Mouse (Mus musculus) kidney, embryonic 14.5 days (tissue): ENCODE measurements around the gene Alg3. TPM values are rescaled to one million over a fixed set of nuclear protein-coding genes. Genes with fewer than 3 reads are reported as not detected.

Experiments
- ATAC-seq: fragments of 200-750 bp; cut with Nextera tagmentation; 2 replicates; pipeline ENCODE4 v1.8.0; 2017; ENCODE audit warnings: moderate number of reproducible peaks, mild to moderate bottlenecking, moderate TSS enrichment, moderate library complexity; ENCODE audit not compliant: low FRiP score, low TSS enrichment
- H3K27ac ChIP-seq: fragments of 300-500 bp; sonication (generic); 2 replicates; pipeline ENCODE4 v1.5.1; 2014; ENCODE audit warnings: low read depth, mild to moderate bottlenecking, low read length, moderate library complexity, mixed read lengths
- H3K27me3 ChIP-seq: fragments of 300-500 bp; sonication (generic); 2 replicates; pipeline ENCODE4 v1.6.1; 2014; ENCODE audit warnings: mild to moderate bottlenecking, low read length; ENCODE audit not compliant: control insufficient read depth, insufficient read depth
- H3K36me3 ChIP-seq: fragments of 300-500 bp; sonication (generic); 2 replicates; pipeline ENCODE4 v1.6.1; 2014; ENCODE audit warnings: low read length, mixed read lengths; ENCODE audit not compliant: control insufficient read depth, insufficient read depth
- H3K4me1 ChIP-seq: fragments of 300-500 bp; sonication (generic); 2 replicates; pipeline ENCODE4 v1.6.1; 2014; ENCODE audit warnings: low read length, mixed read lengths; ENCODE audit not compliant: control insufficient read depth, insufficient read depth
- H3K4me2 ChIP-seq: fragments of 300-500 bp; sonication (generic); replicated peaks from 2 replicates; pipeline ENCODE4 v1.6.1; 2014; ENCODE audit warnings: low read depth, mild to moderate bottlenecking, low read length
- H3K4me3 ChIP-seq: fragments of 300-500 bp; sonication (generic); 2 replicates; pipeline ENCODE4 v1.5.1; 2014; ENCODE audit warnings: mild to moderate bottlenecking, low read length
- H3K9ac ChIP-seq: fragments of 300-500 bp; sonication (generic); 2 replicates; pipeline ENCODE4 v1.6.1; 2014; ENCODE audit warnings: low read depth, mild to moderate bottlenecking, low read length, moderate library complexity
- H3K9me3 ChIP-seq: fragments of 300-500 bp; sonication (generic); 2 replicates; pipeline ENCODE4 v1.6.1; 2016; ENCODE audit warnings: low read length; ENCODE audit not compliant: control insufficient read depth
- WGBS: fragments of 180-500 bp; shearing (Covaris S2); extraction: QIAGEN DNeasy Blood & Tissue Kit; methylation state at CpG from one replicate; pipeline ENCODE4 v1.1.7; 2014; 5-methylcytosine and 5-hydroxymethylcytosine counted together
- polyA plus RNA-seq: library from polyadenylated mRNA; unstranded; fragments of >200 nt; fragmentation: Nextera tagmentation; extraction: Ambion mirVana; gene quantifications from 2 replicates; pipeline ENCODE4 v1.2.1, GENCODE M21; 2014

The Alg3 gene
- 44.3 and 55.7 TPM in 2 replicates for polyA plus RNA-seq

DNA sequence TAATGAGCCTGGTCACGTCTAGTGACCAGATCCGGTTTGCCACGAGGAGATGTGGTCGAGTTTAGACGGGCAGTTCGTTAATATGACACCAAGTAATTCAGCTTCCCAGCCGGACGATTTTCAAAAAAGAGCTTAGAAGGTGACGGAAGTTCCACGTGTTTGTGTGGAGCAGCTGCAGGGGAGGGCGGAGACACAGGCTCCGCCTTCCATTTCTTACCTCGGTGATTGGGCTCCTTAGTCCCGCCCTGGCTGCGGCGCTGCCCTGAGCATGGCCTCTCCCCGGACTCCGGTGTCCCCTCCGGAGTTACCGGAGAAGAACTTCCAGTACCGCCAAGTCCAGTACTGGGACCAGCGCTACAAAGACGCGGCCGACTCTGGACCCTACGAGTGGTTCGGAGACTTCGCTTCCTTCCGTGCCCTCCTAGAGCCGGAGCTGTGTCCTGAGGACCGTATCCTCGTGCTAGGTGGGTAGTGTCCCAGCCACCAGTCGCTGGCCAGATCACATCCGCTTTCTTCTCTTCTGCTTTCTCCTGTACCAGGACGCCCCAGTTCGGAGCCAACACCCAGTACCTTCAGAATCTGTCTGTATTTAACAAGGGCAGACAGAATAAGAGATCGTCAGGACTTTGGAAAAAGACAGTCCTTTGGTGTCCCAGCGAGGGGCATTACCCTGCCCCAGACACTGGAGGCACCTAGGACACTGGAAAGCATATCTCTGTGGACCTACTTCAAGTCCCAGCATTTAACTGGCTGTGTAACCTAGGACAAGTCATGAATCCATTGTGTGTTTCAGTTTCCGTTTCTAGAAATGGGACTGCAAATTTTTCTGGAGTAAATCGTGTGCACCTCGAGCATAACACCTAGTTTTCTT lies at the start of gene Alg3, which contains the start of the genes Eef1akmt4 and Gm49333:
Gene Alg3, minus strand, starts transcription at position 379 of the 871 bp plus-strand sequence.
Gene Eef1akmt4, plus strand, starts transcription at position 237 of the 871 bp plus-strand sequence.
Gene Gm49333, plus strand, starts transcription at position 254 of the 871 bp plus-strand sequence.
- Histone ChIP-seq H3K4me1 (peaks cover 5% of the 10 kb centered on the region; the same call in 1 of the 2 replicates), H3K9me3 (no peaks in the 10 kb centered on the region), H3K27me3 (no peaks in the 10 kb centered on the region), H3K36me3 (peaks cover 12% of the 10 kb centered on the region; the same call in 1 of the 2 replicates), H3K4me3 (peak within 1 kb of the TSS; percentile 71), H3K4me2 (peak within 1 kb of the TSS; percentile 76), H3K27ac (peak within 1 kb of the TSS; percentile 78), H3K9ac (peak within 1 kb of the TSS; percentile 84)
- WGBS, result 2% methylated on average over 41 of the region's 41 CpGs
- peak; percentile 97 for ATAC-seq

DNA sequence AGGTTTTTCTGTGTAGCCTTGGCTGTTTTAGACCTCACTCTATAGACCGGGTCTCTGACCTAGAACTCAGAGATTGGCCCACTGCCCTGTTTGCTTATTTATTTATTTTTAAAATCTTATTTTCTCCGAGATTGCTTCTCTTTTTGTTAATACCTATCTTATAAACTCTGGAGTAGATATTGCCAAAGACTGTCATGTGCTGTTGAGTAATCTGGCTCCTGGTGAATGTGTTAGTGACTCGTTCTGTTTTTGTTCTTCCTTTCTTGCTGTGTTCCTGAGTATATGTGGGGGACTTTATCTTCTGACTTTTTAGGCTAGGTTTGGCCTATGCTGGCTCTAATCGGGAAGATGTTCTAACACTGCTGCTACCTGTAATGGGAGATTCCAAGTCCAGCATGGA lies 46.1 kb upstream of the Alg3 start:
- no peak overlapping the region for H3K9ac ChIP-seq
- ATAC-seq, result no peak
- 92% methylated on average over 4 of the region's 4 CpGs for WGBS
- H3K4me2 ChIP-seq, result no peak overlapping the region
- no peaks in the 10 kb centered on the region for H3K27me3 ChIP-seq
- no peak overlapping the region for H3K4me3 ChIP-seq
- no peaks in the 10 kb centered on the region for H3K9me3 ChIP-seq
- H3K4me1 ChIP-seq, result 0 out of 2 replicates have a peak, but pooled peaks cover 5% of the 10 kb centered on the region
- H3K36me3 ChIP-seq, result peaks cover 84% of the 10 kb centered on the region
- H3K27ac ChIP-seq, result no peak overlapping the region

DNA sequence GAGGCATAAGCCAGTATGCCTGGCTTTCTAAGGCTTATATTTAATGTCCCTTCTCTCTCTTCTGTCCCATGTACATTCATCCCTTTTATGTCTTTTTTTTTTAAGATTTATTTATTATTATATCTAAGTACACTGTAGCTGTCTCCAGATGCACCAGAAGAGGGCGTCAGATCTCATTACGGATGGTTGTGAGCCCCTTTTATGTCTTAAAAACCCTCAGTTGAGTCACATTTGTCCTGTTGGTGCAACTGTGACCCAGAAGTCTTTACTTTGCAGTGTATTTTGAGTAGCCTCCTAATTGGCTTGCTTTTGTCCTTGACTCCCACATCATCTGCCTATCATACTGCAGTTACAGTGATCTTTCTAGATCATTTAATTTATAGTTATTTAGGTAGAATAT lies 41.8 kb upstream of the Alg3 start:
- Histone ChIP-seq H3K36me3 (peaks cover 41% of the 10 kb centered on the region), H3K9me3 (no peaks in the 10 kb centered on the region), H3K9ac (no peak overlapping the region), H3K4me3 (no peak overlapping the region), H3K4me2 (no peak overlapping the region), H3K4me1 (peaks cover 10% of the 10 kb centered on the region; the same call in 1 of the 2 replicates), H3K27ac (no peak overlapping the region), H3K27me3 (no peaks in the 10 kb centered on the region)
- WGBS, result 67% methylated on average over 2 of the region's 2 CpGs
- ATAC-seq, result no peak

DNA sequence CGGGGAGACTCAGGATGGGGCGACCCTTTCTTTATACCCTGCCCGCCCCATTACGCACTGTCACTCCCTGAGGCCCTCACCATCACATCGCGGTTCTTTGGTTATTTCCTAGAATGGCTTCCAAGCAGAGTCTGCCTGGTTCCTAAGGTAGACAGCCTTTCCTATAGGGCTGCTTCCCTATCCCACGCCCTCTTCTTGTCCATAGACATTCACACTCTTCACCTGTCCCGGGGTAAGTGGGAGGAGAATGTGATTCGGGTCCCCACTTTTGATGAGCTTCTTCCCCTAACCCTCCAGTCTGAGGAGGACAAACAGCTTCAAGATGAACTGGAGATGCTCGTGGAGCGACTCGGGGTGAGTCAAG lies 40.4 kb upstream of the Alg3 start:
- H3K36me3 ChIP-seq, result peaks cover 27% of the 10 kb centered on the region
- H3K4me1 ChIP-seq, result peaks cover 10% of the 10 kb centered on the region; the same call in 1 of the 2 replicates
- H3K4me3 ChIP-seq, result peak overlapping the region; percentile 93
- WGBS, result 8% methylated on average over 12 of the region's 12 CpGs
- no peaks in the 10 kb centered on the region for H3K9me3 ChIP-seq
- H3K9ac ChIP-seq, result peak overlapping the region; percentile 92
- H3K27me3 ChIP-seq, result no peaks in the 10 kb centered on the region
- H3K4me2 ChIP-seq, result peak overlapping the region; percentile 94
- ATAC-seq, result no peak
- no peak overlapping the region for H3K27ac ChIP-seq

- Histone ChIP-seq H3K4me2 (peak within 1 kb of the TSS; percentile 94), H3K27ac (peak within 1 kb of the TSS; percentile 48; the same call in 1 of the 2 replicates), H3K36me3 (peaks cover 21% of the 10 kb centered on the region), H3K9ac (peak within 1 kb of the TSS; percentile 92), H3K27me3 (no peaks in the 10 kb centered on the region), H3K4me1 (peaks cover 10% of the 10 kb centered on the region; the same call in 1 of the 2 replicates), H3K4me3 (peak within 1 kb of the TSS; percentile 93), H3K9me3 (no peaks in the 10 kb centered on the region)
- ATAC-seq, result peak; percentile 97
- 2% methylated on average over 46 of the region's 46 CpGs for WGBS
These were observed 39.8 kb upstream of the Alg3 start, which contains the start of gene Psmd2 for GRCm38 (mm10) chr16:20651076-20651946. TSS of gene Psmd2 (plus strand) at chr16:20651652.

DNA sequence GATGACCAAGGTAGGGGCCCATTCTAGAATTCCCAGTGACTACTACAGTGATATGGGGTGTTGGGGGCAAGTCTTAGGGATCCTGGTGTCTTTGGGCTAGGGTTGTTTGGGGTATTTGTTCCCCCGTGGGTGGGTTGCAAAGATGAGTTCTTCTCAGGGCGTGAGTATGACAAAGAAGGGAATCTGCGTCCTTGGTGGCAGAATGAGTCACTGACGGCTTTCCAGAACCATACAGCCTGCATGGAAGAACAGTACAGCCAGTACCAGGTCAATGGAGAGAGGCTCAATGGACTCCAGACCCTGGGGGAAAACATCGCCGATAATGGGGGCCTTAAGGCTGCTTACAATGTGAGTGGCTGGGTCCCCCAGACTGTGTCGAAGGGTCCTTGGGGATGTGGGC lies 32.4 kb upstream of the Alg3 start:
- Histone ChIP-seq H3K27me3 (no peaks in the 10 kb centered on the region; the same call in 1 of the 2 replicates), H3K9ac (0 out of 2 replicates have a peak overlapping the region, but pooled peaks have one; percentile 23), H3K36me3 (no peaks in the 10 kb centered on the region), H3K4me1 (no peaks in the 10 kb centered on the region), H3K4me2 (no peak overlapping the region), H3K4me3 (no peak overlapping the region), H3K27ac (no peak overlapping the region), H3K9me3 (no peaks in the 10 kb centered on the region)
- 85% methylated on average over 7 of the region's 7 CpGs for WGBS
- no peak for ATAC-seq

DNA sequence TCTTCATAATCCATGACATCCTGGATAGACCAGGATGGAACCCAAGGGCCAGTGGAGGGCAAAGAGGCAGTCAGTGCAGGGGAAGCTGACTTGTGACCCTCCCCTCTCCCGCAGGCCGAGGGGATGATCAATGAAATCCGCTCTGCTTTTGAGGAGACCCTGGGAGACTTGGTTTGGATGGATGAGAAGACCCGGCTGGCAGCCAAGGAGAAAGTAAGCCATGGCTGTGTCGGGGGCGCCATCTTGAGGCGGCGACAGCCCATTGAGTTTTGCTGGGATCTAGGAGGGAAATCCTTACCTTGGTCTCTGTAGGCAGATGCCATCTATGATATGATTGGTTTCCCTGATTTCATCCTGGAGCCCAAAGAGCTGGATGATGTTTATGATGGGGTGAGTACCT lies 30.6 kb upstream of the Alg3 start:
- Histone ChIP-seq H3K9me3 (no peaks in the 10 kb centered on the region), H3K36me3 (no peaks in the 10 kb centered on the region), H3K27me3 (no peaks in the 10 kb centered on the region; the same call in 1 of the 2 replicates), H3K27ac (no peak overlapping the region), H3K4me3 (no peak overlapping the region), H3K4me2 (no peak overlapping the region), H3K4me1 (no peaks in the 10 kb centered on the region), H3K9ac (no peak overlapping the region)
- peak; percentile 88 for ATAC-seq
- WGBS, result 2% methylated on average over 8 of the region's 8 CpGs

GRCm38 (mm10) chr16:20638367-20638766 lies 26.8 kb upstream of the Alg3 start:
- no peak overlapping the region for H3K27ac ChIP-seq
- H3K4me3 ChIP-seq, result no peak overlapping the region
- no peak overlapping the region for H3K9ac ChIP-seq
- H3K9me3 ChIP-seq, result no peaks in the 10 kb centered on the region
- no peak for ATAC-seq
- no peaks in the 10 kb centered on the region for H3K4me1 ChIP-seq
- no peaks in the 10 kb centered on the region for H3K36me3 ChIP-seq
- 89% methylated on average over 8 of the region's 8 CpGs for whole genome bisulfite sequencing
- no peaks in the 10 kb centered on the region for H3K27me3 ChIP-seq
- H3K4me2 ChIP-seq, result no peak overlapping the region
